Mouse (Mus musculus) small intestine, adult 2 months (tissue): ENCODE measurements around the gene Col6a1.

Experiments
- CTCF ChIP-seq: fragments of 200-500 bp; IDR thresholded peaks from 2 replicates; pipeline ENCODE4 v1.5.1; 2012; ENCODE audit warnings: low read depth, mild to moderate bottlenecking, control low read depth, inconsistent platforms, low read length, moderate library complexity, mixed read lengths; ENCODE audit not compliant: insufficient replicate concordance, insufficient read length; ENCODE audit errors: extremely low read depth
- POLR2A ChIP-seq: fragments of 200-500 bp; IDR thresholded peaks from 2 replicates; pipeline ENCODE4 v1.6.1; 2012; ENCODE audit warnings: low read depth, mild to moderate bottlenecking, control low read depth, inconsistent platforms, low read length, moderate library complexity

DNA sequence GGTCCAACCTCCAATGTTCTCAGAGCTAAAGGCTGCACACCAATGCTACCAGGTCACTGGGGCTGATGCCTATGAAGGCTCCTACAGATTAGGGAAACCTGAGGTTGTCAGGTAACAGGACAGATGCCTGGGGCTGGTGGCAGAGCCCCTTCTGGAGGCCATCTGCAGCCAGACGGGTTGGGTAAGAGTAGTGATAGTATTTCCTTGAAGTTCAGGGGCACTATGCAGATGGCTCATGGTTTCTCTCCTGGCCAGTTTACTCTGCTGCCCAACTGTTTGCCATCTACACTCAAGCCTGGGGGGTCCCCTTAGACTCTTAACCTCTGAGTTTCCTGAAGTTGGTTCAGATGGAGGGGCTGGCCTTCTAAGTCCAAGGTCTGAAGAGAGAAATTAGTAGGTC, 40.2 kb upstream of the Col6a1 start:
- no peak for TF ChIP-seq CTCF
- TF ChIP-seq POLR2A = no peak
